Mouse (Mus musculus) olfactory bulb, adult 2 months (tissue): ENCODE results near the gene Sart1. TPM values are rescaled to one million over a fixed set of nuclear protein-coding genes. Genes with fewer than 3 reads are reported as not detected.

Source experiments
- H3K27ac ChIP-seq: fragments of 200-500 bp; 2 replicates; pipeline ENCODE4 v1.5.1; 2012; ENCODE audit warnings: low read depth, low read length; ENCODE audit not compliant: insufficient read depth
- H3K4me1 ChIP-seq: fragments of 200-500 bp; 2 replicates; pipeline ENCODE4 v1.6.1; 2012; ENCODE audit warnings: low read length; ENCODE audit not compliant: control insufficient read depth, insufficient read depth
- H3K4me3 ChIP-seq: fragments of 200-500 bp; 2 replicates; pipeline ENCODE4 v1.5.1; 2012; ENCODE audit warnings: mild to moderate bottlenecking, low read depth, low read length, moderate library complexity; ENCODE audit not compliant: insufficient read depth
- CTCF ChIP-seq: fragments of 200-500 bp; IDR thresholded peaks from 2 replicates; pipeline ENCODE4 v1.5.1; 2012; ENCODE audit warnings: low read depth, mild to moderate bottlenecking, low read length, moderate library complexity; ENCODE audit not compliant: insufficient read depth
- POLR2A ChIP-seq: fragments of 200-500 bp; IDR thresholded peaks from 2 replicates; pipeline ENCODE4 v1.6.1; 2012; ENCODE audit warnings: mild to moderate bottlenecking, low read depth, low read length, moderate library complexity; ENCODE audit not compliant: insufficient read depth
- WGBS: fragments of 180-500 bp; shearing (Covaris S2); methylation state at CpG from one replicate; pipeline ENCODE4 v1.1.7; 2018; 5-methylcytosine and 5-hydroxymethylcytosine counted together
- polyA plus RNA-seq: library from polyadenylated mRNA; stranded (reverse); fragments of >200 nt; gene quantifications from 2 replicates; pipeline ENCODE4 v1.2.4, GENCODE M21; 2012; ENCODE audit warnings: low replicate concordance; ENCODE audit not compliant: missing spikeins, insufficient read depth, insufficient read length

Sart1 gene
- polyA plus RNA-seq: not detected in 2 replicates

GRCm38 (mm10) chr19:5388588-5389242 is at the start of gene Sart1:
Sart1 (minus strand) TSS chr19:5388703.
- WGBS: 2% methylated on average over 43 of the region's 43 CpGs
- H3K4me1 ChIP-seq: peaks cover 20% of the 10 kb centered on the region
- peak within 1 kb of the TSS; percentile 47; the same call in 1 of the 2 replicates for H3K27ac ChIP-seq
- TF ChIP-seq POLR2A (peak; percentile 65), CTCF (no peak)
- peak within 1 kb of the TSS; percentile 84 for H3K4me3 ChIP-seq

DNA sequence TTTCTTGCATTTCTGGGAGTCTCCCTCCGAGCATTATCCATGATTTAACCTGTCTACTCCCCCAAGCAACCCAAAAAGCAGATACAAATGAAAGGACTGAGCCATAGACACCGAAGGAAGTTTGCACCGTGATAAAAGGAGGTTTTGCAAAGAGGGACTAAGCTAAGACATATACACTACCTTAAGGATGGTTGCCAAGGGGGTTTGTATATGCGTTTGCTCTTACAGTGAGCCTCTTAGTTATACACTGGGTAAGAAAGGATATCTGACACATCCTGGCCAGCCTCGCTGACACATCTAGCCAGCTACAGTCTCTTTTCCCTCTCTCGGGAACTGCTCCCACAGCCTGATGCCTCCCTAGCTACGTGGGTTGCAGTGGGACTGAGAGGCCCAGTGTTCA is 45.4 kb upstream of the Sart1 start:
- 64% methylated on average over 7 of the region's 7 CpGs for WGBS
- Histone ChIP-seq H3K4me1 (peaks cover 16% of the 10 kb centered on the region), H3K27ac (no peak overlapping the region), H3K4me3 (no peak overlapping the region)
- TF ChIP-seq POLR2A (no peak), CTCF (no peak)

DNA sequence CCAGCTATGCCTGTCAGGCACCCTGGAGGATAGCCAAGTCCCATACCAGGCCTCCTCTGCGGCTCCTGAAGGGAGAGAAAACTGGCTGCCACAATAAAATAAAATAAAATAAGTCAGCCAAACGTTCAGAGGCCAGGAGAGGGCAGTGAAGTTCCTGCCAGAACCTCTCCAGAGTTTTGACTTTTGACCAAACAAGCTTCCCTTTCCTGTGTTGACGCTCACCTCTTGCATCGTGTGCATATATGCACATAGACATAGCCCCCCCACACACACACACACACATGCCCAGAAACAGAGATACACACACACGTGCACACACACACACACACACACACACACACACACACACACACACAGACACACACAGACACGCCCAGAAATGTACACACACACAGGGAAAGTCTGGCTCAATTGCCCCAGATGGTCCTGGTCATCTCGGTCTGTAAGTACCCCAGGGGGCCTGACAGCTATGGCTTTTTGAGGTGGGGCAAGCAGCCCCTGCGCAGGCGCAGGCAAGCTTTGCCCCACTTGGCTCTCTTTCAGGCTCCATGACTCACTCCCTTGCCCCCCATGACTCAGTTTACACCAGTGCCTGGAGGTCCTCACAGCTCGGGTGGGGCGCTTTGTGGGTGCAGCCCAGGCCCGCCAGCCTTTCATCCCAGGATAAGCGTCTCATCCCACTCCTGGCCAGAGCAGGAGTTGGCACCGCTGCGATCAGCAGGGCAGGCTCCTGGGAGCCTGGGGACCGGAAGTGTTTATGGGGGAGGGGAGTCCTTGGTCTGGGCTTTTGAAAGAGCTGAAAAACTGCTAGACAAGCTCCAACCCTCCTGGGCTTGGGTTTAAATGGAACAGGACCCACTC is 44.7 kb upstream of the Sart1 start:
- peaks cover 16% of the 10 kb centered on the region for H3K4me1 ChIP-seq
- TF ChIP-seq POLR2A: no peak
- TF ChIP-seq CTCF: no peak
- H3K27ac ChIP-seq: no peak overlapping the region
- H3K4me3 ChIP-seq: peak overlapping the region; percentile 10; the same call in 1 of the 2 replicates
- WGBS: 10% methylated on average over 16 of the region's 16 CpGs

GRCm38 (mm10) chr19:5431911-5432464 is 43.5 kb upstream of the Sart1 start:
- WGBS: 62% methylated on average over 4 of the region's 4 CpGs
- no peak for TF ChIP-seq CTCF
- TF ChIP-seq POLR2A: no peak
- peaks cover 19% of the 10 kb centered on the region for H3K4me1 ChIP-seq
- no peak overlapping the region for H3K27ac ChIP-seq
- no peak overlapping the region for H3K4me3 ChIP-seq

- no peak overlapping the region for H3K27ac ChIP-seq
- TF ChIP-seq POLR2A (no peak), CTCF (no peak)
- 53% methylated on average over 1 of the region's 1 CpGs for WGBS
These were observed 41.9 kb upstream of the Sart1 start for GRCm38 (mm10) chr19:5430408-5430807.

DNA sequence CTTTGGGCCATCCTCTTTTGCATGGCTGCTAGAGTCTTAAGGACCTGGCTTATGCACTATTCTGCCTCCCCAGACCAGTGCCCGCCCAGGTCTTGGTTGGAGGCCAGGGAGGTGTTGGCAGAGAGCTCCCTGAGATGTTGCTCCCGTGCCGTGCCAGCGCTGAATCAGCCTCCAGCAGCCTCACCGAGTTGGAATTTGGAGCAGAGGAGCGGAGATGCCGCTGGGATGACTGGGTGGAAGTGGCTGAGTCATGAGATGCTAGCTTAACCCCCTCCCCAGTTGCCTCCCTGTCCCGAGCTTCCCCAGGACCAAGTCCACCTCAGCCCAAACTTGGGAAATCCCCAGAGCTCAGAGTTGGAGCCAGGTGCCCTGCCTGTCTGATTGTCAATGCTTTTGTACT is 41.3 kb upstream of the Sart1 start:
- WGBS: 29% methylated on average over 8 of the region's 8 CpGs
- Histone ChIP-seq H3K27ac (no peak overlapping the region), H3K4me1 (peaks cover 32% of the 10 kb centered on the region), H3K4me3 (no peak overlapping the region)
- no peak for TF ChIP-seq CTCF
- TF ChIP-seq POLR2A: no peak

More at GRCm38 (mm10) chr19:5430408-5430807, 41.9 kb upstream of the Sart1 start:
- Histone ChIP-seq H3K4me3 (no peak overlapping the region), H3K4me1 (peaks cover 32% of the 10 kb centered on the region)

DNA sequence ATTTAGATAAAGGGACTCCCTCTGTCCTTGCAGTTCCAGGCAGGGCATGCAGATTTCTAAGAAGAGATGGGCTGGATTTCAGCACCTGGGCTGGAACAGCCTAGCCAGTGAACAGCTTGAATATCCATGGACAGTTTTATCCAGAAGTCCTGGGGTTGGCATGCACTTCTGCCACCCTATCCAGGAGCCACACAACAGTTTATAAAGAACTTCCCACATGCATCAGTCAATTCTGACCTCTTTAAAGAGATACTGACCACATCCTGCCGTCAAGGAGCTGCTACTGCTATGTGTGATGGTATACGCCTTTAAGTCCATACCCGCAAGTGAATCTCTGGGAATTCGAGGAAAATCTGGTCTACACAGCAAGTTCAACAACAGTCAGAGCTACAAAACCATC is 40.7 kb upstream of the Sart1 start:
- 86% methylated on average over 4 of the region's 4 CpGs for WGBS
- Histone ChIP-seq H3K4me1 (peaks cover 32% of the 10 kb centered on the region), H3K27ac (no peak overlapping the region), H3K4me3 (no peak overlapping the region)
- no peak for TF ChIP-seq CTCF
- TF ChIP-seq POLR2A: no peak

DNA sequence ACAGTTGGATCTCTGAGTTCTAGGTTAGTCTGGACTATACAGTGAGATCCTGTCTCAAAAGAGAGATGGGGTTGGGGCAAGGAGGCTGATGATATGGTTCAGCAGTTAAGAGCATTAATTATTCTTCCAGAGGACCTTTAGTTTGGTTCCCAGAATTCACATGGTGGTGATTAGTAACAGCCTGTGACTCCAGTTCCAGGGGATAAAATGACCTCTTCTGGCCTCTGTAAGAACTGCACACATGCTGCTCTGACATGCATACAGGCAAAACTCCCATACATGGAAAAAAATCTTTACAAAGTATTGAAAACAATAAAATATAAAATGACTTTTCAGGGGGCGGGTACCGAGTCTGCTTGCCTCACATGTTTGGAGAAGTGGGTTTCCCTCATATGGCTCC is 39.6 kb upstream of the Sart1 start:
- WGBS: 88% methylated on average over 2 of the region's 2 CpGs
- no peak overlapping the region for H3K4me3 ChIP-seq
- TF ChIP-seq POLR2A (no peak), CTCF (no peak)
- H3K4me1 ChIP-seq: peaks cover 35% of the 10 kb centered on the region
- H3K27ac ChIP-seq: no peak overlapping the region
